ENCODE assay signal across 30 mouse cellular contexts in genomic region chr17:26187592-26187991, GRCm38 (mm10). TPM values are rescaled to one million over a fixed set of nuclear protein-coding genes. Genes with fewer than 3 reads are reported as not detected.
DNase-seq lines count a peak whose midpoint lies in the region; ATAC-seq and TF ChIP-seq lines count a peak whose summit lies in the region.
"Had no signal": no experiment of that assay in that cellular context is flagged by ENCODE, and none has a peak within 500 bp of the region (broad histone marks: within the 10 kb centered on the region; RNA-seq: fewer than 3 reads in every experiment).

No protein-coding gene starts in this region.

- WGBS in midbrain, postnatal 0 days, result 99% methylated on average over 5 of the region's 5 CpGs
- 96% methylated on average over 5 of the region's 5 CpGs for WGBS in forebrain, postnatal 0 days

- no peak for DNase-seq in cerebellum, postnatal 4 days (ENCODE audit: low spot score in 2 of 2)
- peak; percentile 69 for DNase-seq in brain, adult 2 months (ENCODE audit: low read depth, low spot score)
- DNase-seq in cerebellum, adult 9-11 months, result peak; percentile 76
- DNase-seq in fat pad, adult 2 months (ENCODE audit: extremely low read depth, low read depth, low spot score), result peak; percentile 82
- DNase-seq in midbrain, postnatal 0 days (ENCODE audit: low spot score), result no peak
- no peak for DNase-seq in forebrain, postnatal 0 days
- DNase-seq: adrenal gland, adult 2 months; heart, postnatal 36 days; kidney, postnatal 4 days; lung, embryonic 14.5 days; lung, postnatal 14 days; midbrain, embryonic 14.5 days; right cerebral cortex, postnatal 25 days had no signal

- peak; percentile 45; the same call in 1 of the 2 replicates for ATAC-seq in cerebellum, adult (ENCODE audit: insufficient number of reproducible peaks, low FRiP score, low TSS enrichment)
- ATAC-seq in midbrain, postnatal 0 days (ENCODE audit: low FRiP score), result no peak
- ATAC-seq in forebrain, postnatal 0 days, result no peak
- ATAC-seq: activated CD4-positive, CD25-positive, alpha-beta regulatory T cell, adult 4 months; forebrain, embryonic 14.5 days; intestine, embryonic 16.5 days had no signal

- peaks cover 76% of the 10 kb centered on the region for H3K36me3 ChIP-seq in midbrain, postnatal 0 days (ENCODE audit: insufficient read depth, low read length)
- H3K36me3 ChIP-seq in forebrain, postnatal 0 days (ENCODE audit: insufficient read depth), result peaks cover 76% of the 10 kb centered on the region

- H3K4me3 ChIP-seq in midbrain, postnatal 0 days (ENCODE audit: low read depth, low read length), result no peak overlapping the region
- H3K4me3 ChIP-seq in forebrain, postnatal 0 days (ENCODE audit: low read depth, low read length), result no peak overlapping the region
- H3K4me3 ChIP-seq: embryonic facial prominence, embryonic 15.5 days; heart, embryonic 10.5 days; hindbrain, embryonic 12.5 days; liver, embryonic 15.5 days; stomach, embryonic 15.5 days had no signal

- no peak overlapping the region for H3K4me2 ChIP-seq in midbrain, postnatal 0 days (ENCODE audit: low read depth, low read length, poor library complexity, severe bottlenecking)
- no peak overlapping the region for H3K4me2 ChIP-seq in forebrain, postnatal 0 days (ENCODE audit: low read depth)
- H3K4me2 ChIP-seq: embryonic facial prominence, embryonic 15.5 days; hindbrain, embryonic 12.5 days; liver, embryonic 15.5 days; lung, embryonic 14.5 days; stomach, embryonic 15.5 days had no signal

- H3K9me3 ChIP-seq in midbrain, postnatal 0 days (ENCODE audit: low read length), result no peaks in the 10 kb centered on the region
- no peaks in the 10 kb centered on the region for H3K9me3 ChIP-seq in forebrain, postnatal 0 days (ENCODE audit: low read length)
- H3K9me3 ChIP-seq: embryonic facial prominence, embryonic 15.5 days; heart, embryonic 10.5 days; hindbrain, embryonic 12.5 days; liver, embryonic 15.5 days; stomach, embryonic 15.5 days had no signal

- H3K4me1 ChIP-seq in midbrain, postnatal 0 days (ENCODE audit: insufficient read depth, low read length), result no peaks in the 10 kb centered on the region
- H3K4me1 ChIP-seq in forebrain, postnatal 0 days (ENCODE audit: insufficient read depth), result no peaks in the 10 kb centered on the region
- H3K4me1 ChIP-seq: embryonic facial prominence, embryonic 15.5 days; heart, embryonic 10.5 days; hindbrain, embryonic 12.5 days; liver, embryonic 15.5 days; stomach, embryonic 15.5 days had no signal

- no peak for TF ChIP-seq CTCF in midbrain, postnatal 0 days (IDR thresholded peaks at IDR 0.05)
- no peak for TF ChIP-seq CTCF in forebrain, postnatal 0 days (IDR thresholded peaks at IDR 0.05; ENCODE audit: low read depth)

- no peak overlapping the region for H3K27ac ChIP-seq in midbrain, postnatal 0 days (ENCODE audit: low read depth, low read length)
- no peak overlapping the region for H3K27ac ChIP-seq in forebrain, postnatal 0 days (ENCODE audit: low read depth, low read length)
- H3K27ac ChIP-seq: embryonic facial prominence, embryonic 15.5 days; heart, embryonic 10.5 days; hindbrain, embryonic 12.5 days; kidney, postnatal 0 days; liver, embryonic 15.5 days; stomach, embryonic 15.5 days had no signal

- H3K27me3 ChIP-seq in midbrain, postnatal 0 days (ENCODE audit: insufficient read depth, low read length), result no peaks in the 10 kb centered on the region
- H3K27me3 ChIP-seq in forebrain, postnatal 0 days (ENCODE audit: insufficient read depth, low read length), result no peaks in the 10 kb centered on the region
- H3K27me3 ChIP-seq: CH12.LX; embryonic facial prominence, embryonic 15.5 days; hindbrain, embryonic 12.5 days; liver, embryonic 15.5 days; stomach, embryonic 15.5 days had no signal

- H3K9ac ChIP-seq in midbrain, postnatal 0 days (replicated peaks; ENCODE audit: low read length, poor library complexity, severe bottlenecking), result no peak overlapping the region
- H3K9ac ChIP-seq in forebrain, postnatal 0 days, result no peak overlapping the region
- H3K9ac ChIP-seq: embryonic facial prominence, embryonic 15.5 days; hindbrain, embryonic 12.5 days; liver, embryonic 15.5 days; lung, embryonic 14.5 days; stomach, embryonic 15.5 days had no signal

RNA-seq across cellular contexts. Expression of gene Pdia2, which starts 11.3 kb away (rescaled TPM):
- total RNA-seq in midbrain, postnatal 0 days (2014; rRNA removed), result not detected in 2 replicates
- 0.13 TPM in 1 of 2 replicates, not detected in the other for polyA plus RNA-seq in midbrain, postnatal 0 days (2015; fragmentation: Nextera tagmentation; extraction: Ambion mirVana)
- total RNA-seq in forebrain, postnatal 0 days (2014; rRNA removed), result not detected in 2 replicates
- polyA plus RNA-seq in forebrain, postnatal 0 days (2015; fragmentation: Nextera tagmentation; extraction: Ambion mirVana), result not detected in 2 replicates
- total RNA-seq: gastrocnemius, adult 8-10 months; granulocyte monocyte progenitor cell, adult 5-6 weeks; heart, postnatal 36 days; neutrophil, adult 5-6 weeks had no signal
- polyA plus RNA-seq: activated CD4-positive, CD25-positive, alpha-beta regulatory T cell, adult 4 months; forebrain, embryonic 14.5 days; liver, adult 2 months; midbrain, embryonic 14.5 days had no signal

RNA-seq across cellular contexts. Expression of gene Rgs11, which starts 15.2 kb away (rescaled TPM):
- total RNA-seq in midbrain, postnatal 0 days (2014; rRNA removed), result 25.0 and 29.6 TPM in 2 replicates
- 18.0 and 18.7 TPM in 2 replicates for polyA plus RNA-seq in midbrain, postnatal 0 days (2015; fragmentation: Nextera tagmentation; extraction: Ambion mirVana)
- 17.1 and 28.3 TPM in 2 replicates for total RNA-seq in forebrain, postnatal 0 days (2014; rRNA removed)
- polyA plus RNA-seq in forebrain, postnatal 0 days (2015; fragmentation: Nextera tagmentation; extraction: Ambion mirVana), result 7.9 and 12.5 TPM in 2 replicates
- total RNA-seq: granulocyte monocyte progenitor cell, adult 5-6 weeks had no signal
- polyA plus RNA-seq: C2C12 had no signal

RNA-seq across cellular contexts. Expression of gene Arhgdig, which starts 20.0 kb away (rescaled TPM):
- 223 and 246 TPM in 2 replicates for total RNA-seq in midbrain, postnatal 0 days (2014; rRNA removed)
- polyA plus RNA-seq in midbrain, postnatal 0 days (2015; fragmentation: Nextera tagmentation; extraction: Ambion mirVana), result 342 and 387 TPM in 2 replicates
- total RNA-seq in forebrain, postnatal 0 days (2014; rRNA removed), result 140 and 171 TPM in 2 replicates
- polyA plus RNA-seq in forebrain, postnatal 0 days (2015; fragmentation: Nextera tagmentation; extraction: Ambion mirVana), result 230 and 243 TPM in 2 replicates
- total RNA-seq: common myeloid progenitor, adult 5-6 weeks; liver, adult 2 months; neutrophil, adult 5-6 weeks had no signal
- polyA plus RNA-seq: activated CD4-positive, CD25-positive, alpha-beta regulatory T cell, adult 4 months; liver, adult 2 months had no signal

RNA-seq across cellular contexts. Expression of gene Axin1, which starts 49.1 kb away (rescaled TPM):
- total RNA-seq in midbrain, postnatal 0 days (2014; rRNA removed), result 27.2 and 30.0 TPM in 2 replicates
- 18.5 and 21.0 TPM in 2 replicates for polyA plus RNA-seq in midbrain, postnatal 0 days (2015; fragmentation: Nextera tagmentation; extraction: Ambion mirVana)
- 33.7 and 47.6 TPM in 2 replicates for total RNA-seq in forebrain, postnatal 0 days (2014; rRNA removed)
- polyA plus RNA-seq in forebrain, postnatal 0 days (2015; fragmentation: Nextera tagmentation; extraction: Ambion mirVana), result 15.1 and 15.3 TPM in 2 replicates

RNA-seq across cellular contexts. Expression of gene Fam234a, which starts 56.5 kb away (rescaled TPM):
- total RNA-seq in midbrain, postnatal 0 days (2014; rRNA removed), result 24.6 and 31.5 TPM in 2 replicates
- polyA plus RNA-seq in midbrain, postnatal 0 days (2015; fragmentation: Nextera tagmentation; extraction: Ambion mirVana), result 32.4 and 33.8 TPM in 2 replicates
- total RNA-seq in forebrain, postnatal 0 days (2014; rRNA removed), result 18.3 and 20.1 TPM in 2 replicates
- 22.7 and 28.9 TPM in 2 replicates for polyA plus RNA-seq in forebrain, postnatal 0 days (2015; fragmentation: Nextera tagmentation; extraction: Ambion mirVana)

Comparison
In these comparisons a context has a peak if more than half of its experiments do, and no peak if none do; other contexts are left out.
1. DNase-seq: peak in brain, adult 2 months (single experiment), cerebellum, adult 9-11 months (single experiment) and fat pad, adult 2 months (single experiment); none in cerebellum, postnatal 4 days (0 of 2), midbrain, postnatal 0 days (single experiment) and forebrain, postnatal 0 days (single experiment).